Mouse (Mus musculus): ENCODE results near the gene Swi5. TPM values are rescaled to one million over a fixed set of nuclear protein-coding genes. Genes with fewer than 3 reads are reported as not detected.

Swi5 gene
- polyA plus RNA-seq, 1 experiment from 2014 or later, result 397 TPM

DNA sequence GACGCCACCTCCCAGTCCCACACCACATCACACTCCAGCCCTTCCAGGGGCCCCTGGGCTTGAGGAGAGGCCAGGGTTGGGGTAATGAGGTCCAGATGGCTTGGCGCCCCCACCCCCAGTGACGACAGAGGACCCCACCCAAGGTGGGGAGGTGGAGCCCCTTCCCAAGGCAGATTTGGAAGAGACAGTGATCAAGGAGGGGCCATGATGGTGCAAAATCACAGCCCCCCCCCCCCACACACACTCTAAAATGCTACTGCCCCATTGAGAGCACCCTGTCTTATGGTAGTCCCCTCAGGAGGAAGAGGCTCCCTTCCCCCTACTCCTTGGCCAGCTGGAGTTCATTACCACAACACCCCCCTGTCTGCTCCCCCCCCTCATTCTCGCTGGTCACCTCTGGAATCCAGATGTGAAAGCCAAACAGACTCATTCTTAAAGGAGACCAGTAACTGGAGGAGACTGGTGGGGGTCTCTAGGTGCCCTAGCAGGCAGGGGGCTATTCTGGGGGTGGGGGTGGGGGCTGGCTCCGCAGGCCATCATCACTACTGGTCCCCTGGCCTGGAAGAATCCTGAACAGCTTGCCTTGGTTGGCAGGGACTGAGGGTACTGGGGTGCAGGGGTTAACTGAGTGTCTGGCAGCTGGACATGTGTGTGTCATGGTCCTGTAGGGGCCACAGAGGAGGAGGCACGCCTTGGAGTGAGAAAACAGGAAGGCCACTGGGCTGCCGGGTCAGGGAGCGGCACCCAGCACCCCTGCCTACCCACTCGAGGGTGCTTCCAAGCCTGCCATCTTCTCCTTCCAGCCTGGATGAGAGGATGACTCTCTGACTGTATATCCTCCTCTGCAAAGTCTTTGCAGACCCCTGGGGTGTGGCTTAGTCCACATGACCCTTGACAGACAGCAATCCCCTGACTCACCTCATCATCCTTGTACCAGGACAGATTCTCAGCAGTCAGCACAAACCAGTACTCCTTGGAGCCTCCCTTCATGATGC is 32.0 kb upstream of the Swi5 start:
- Histone ChIP-seq H3K9ac (no peak overlapping the region), H3K4me1 (peaks cover 52% of the 10 kb centered on the region), H3K9me3 (no peaks in the 10 kb centered on the region), H3K27me3 (peaks cover 38% of the 10 kb centered on the region), H3K4me3 (replicated peaks) (no peak overlapping the region), H3K27ac (peak overlapping the region; percentile 53; the same call in 1 of the 2 replicates), H3K36me3 (replicated peaks) (no peaks in the 10 kb centered on the region), H3K4me2 (no peak overlapping the region)
- 63% methylated on average over 9 of the region's 9 CpGs for WGBS
- ATAC-seq (ENCODE audit: low FRiP score), result no peak

DNA sequence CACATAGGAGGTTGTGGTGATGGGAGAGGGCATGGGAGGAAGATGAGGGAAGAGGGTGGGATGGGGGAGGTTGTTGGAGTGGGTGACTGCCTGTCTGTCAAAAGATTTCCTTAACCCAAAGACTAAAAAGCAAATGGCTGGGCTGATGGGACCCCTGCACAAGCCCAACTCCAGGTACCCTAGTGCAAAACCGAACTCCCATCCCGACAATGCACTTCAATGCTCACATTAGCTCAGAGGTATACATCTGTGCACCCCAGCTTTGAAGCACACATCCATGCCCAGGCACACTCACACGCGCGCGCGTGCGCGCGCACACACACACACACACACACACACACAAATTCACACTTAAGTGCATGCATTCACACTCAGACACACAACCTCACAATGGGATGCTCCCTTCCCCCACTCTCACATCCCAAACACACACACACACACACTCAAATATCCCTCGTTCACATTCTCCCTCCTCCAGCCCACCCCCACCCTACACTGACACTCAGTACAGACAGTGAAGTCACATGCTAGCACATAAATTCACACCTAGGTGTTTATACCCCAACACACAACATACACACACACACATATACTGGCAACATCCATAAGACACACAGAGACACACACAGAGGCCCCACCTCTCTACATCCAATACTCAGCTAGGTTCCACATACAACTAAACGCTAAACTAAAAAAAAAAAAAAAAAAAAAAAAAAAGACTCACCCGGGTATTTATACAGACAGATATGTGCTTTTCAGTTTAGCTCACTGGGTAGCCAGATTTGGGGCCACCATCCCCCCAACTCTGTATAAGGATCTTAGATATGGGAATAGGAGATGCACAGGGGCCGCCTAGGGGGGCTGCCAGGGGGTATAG is 31.1 kb upstream of the Swi5 start:
- Histone ChIP-seq H3K4me3 (replicated peaks) (peak overlapping the region; percentile 29), H3K27me3 (peaks cover 42% of the 10 kb centered on the region), H3K27ac (peak overlapping the region; percentile 53; the same call in 1 of the 2 replicates), H3K9ac (peak overlapping the region; percentile 45), H3K4me1 (peaks cover 52% of the 10 kb centered on the region), H3K36me3 (replicated peaks) (no peaks in the 10 kb centered on the region), H3K4me2 (peak overlapping the region; percentile 47), H3K9me3 (no peaks in the 10 kb centered on the region)
- 77% methylated on average over 14 of the region's 14 CpGs for WGBS
- ATAC-seq (ENCODE audit: low FRiP score), result no peak

DNA sequence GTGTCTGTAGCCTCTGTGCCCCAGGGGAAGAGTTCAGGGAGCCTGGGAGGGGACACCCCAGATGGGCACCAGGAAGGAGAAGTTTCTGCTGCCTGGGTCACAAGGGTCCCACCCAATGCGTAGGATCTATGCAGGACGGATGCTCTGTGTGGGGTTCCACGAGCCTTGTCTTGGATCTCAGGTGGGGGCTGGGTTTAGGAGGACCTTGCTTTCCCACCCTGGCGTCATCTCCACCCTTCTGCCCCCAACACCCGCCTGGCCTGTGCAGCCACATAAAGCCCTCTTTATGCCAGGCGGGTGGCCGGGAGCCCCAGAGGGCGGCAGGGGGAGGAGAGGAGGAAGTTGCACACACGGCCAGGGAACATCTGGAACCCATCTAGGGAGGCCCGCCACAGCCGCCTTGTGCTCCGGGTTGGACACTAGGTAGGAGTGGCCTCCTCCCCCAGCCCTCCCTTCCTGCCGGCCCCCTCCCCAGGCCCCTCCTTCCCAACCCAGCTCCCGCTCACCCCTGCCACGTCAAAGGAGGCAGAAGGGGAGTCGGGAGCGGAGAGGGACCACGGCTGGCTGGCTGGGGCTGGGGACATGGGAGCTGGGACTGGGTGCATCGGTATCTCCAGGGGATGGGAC is 30.0 kb upstream of the Swi5 start:
- H3K27ac ChIP-seq, result peak overlapping the region; percentile 63; the same call in 1 of the 2 replicates
- H3K9ac ChIP-seq, result peak overlapping the region; percentile 45; the same call in 1 of the 2 replicates
- peaks cover 47% of the 10 kb centered on the region for H3K4me1 ChIP-seq
- peak; percentile 52 for ATAC-seq (ENCODE audit: low FRiP score)
- H3K27me3 ChIP-seq, result peaks cover 46% of the 10 kb centered on the region
- no peaks in the 10 kb centered on the region for H3K9me3 ChIP-seq
- no peaks in the 10 kb centered on the region for H3K36me3 ChIP-seq (replicated peaks)
- H3K4me2 ChIP-seq, result peak overlapping the region; percentile 47
- WGBS, result 10% methylated on average over 19 of the region's 19 CpGs
- peak overlapping the region; percentile 29 for H3K4me3 ChIP-seq (replicated peaks)

DNA sequence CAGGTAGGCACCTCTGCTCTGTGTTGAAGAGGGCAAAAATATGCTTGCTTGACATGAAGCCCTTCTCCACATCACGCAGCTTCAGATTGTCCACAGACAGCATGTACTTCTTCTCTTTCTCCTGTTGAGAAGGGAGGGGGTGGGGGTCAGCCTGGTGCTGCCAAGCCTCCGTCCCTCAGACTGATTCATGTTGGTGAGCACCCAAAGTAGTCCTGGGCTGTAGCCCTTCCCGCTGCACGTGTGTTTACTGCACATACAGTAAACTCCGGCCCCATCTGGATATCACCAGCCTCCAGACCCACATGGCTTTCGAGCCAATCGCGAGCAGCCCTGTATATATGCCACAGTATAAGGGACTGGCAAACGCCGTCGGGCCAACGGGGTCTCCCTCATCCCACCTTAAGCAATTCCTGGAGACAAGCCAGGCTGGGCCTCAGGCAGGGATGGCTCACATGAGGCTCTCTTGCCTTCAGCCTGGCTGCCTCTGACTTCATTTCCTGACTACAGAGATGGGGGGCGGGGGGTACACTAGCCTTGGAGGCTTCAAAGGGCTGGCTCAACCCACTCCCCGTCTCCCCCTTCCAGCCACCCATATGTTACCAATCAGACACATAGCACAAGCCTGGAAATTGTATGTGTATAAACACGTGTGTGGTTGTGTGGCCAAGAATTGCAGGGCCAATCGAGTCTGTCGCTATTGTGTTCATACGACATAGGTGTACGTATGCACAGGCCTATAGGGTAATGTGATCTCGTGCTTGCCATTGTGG is 29.2 kb upstream of the Swi5 start:
- ATAC-seq (ENCODE audit: low FRiP score), result no peak
- peak overlapping the region; percentile 63 for H3K27ac ChIP-seq
- H3K4me3 ChIP-seq (replicated peaks), result no peak overlapping the region
- H3K9ac ChIP-seq, result no peak overlapping the region
- H3K36me3 ChIP-seq (replicated peaks), result no peaks in the 10 kb centered on the region
- H3K9me3 ChIP-seq, result no peaks in the 10 kb centered on the region
- H3K4me2 ChIP-seq, result no peak overlapping the region
- H3K4me1 ChIP-seq, result peaks cover 46% of the 10 kb centered on the region
- H3K27me3 ChIP-seq, result peaks cover 52% of the 10 kb centered on the region
- 82% methylated on average over 20 of the region's 20 CpGs for WGBS

DNA sequence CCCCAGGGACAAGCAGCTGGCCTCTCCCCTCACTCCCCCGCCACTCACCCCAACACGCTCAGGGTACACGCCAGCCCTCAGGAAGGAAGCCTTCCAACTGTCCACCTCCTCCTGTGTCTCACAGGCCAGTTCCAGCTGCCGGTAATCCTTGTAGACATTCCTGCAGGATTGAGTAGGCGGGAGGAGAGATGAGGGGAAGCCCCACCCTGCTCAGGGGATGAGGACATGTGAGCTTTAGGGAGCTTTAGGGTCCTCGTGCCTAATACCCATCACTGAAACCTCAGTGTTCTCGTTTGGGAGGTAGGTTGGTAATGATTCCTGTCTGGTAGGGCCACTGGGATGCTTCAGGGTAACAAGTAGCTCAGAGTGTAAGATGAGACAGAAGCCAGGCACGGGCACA is 27.9 kb upstream of the Swi5 start:
- no peak overlapping the region for H3K4me3 ChIP-seq (replicated peaks)
- H3K4me1 ChIP-seq, result peaks cover 57% of the 10 kb centered on the region
- H3K9ac ChIP-seq, result no peak overlapping the region
- 19% methylated on average over 8 of the region's 8 CpGs for WGBS
- H3K36me3 ChIP-seq (replicated peaks), result no peaks in the 10 kb centered on the region
- no peaks in the 10 kb centered on the region for H3K9me3 ChIP-seq
- ATAC-seq (ENCODE audit: low FRiP score), result no peak
- H3K4me2 ChIP-seq, result no peak overlapping the region
- peaks cover 60% of the 10 kb centered on the region for H3K27me3 ChIP-seq
- H3K27ac ChIP-seq, result 0 out of 2 replicates have a peak overlapping the region, but pooled peaks have one; percentile 25

DNA sequence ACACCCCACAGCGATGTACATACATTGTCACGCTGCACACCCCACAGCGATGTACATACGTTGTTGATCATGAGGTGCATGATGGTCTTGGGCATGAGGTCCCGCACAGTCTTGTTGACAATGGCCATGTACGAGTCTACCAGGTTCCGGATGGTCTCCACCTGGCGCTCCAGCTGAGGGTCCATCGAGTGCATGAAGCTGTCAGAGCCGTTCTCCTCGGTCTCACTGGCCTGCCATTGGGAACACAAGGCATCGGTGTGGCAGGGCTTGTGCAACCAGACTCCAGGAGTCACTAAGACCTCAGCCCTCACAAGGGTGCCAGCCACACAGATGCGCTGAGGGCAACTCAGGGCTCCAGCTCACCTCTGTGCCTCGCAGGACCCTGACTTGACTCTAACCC is 27.0 kb upstream of the Swi5 start:
- Histone ChIP-seq H3K4me2 (no peak overlapping the region), H3K9ac (no peak overlapping the region), H3K9me3 (no peaks in the 10 kb centered on the region), H3K27ac (no peak overlapping the region), H3K27me3 (peaks cover 65% of the 10 kb centered on the region), H3K4me1 (peaks cover 54% of the 10 kb centered on the region), H3K4me3 (replicated peaks) (no peak overlapping the region), H3K36me3 (replicated peaks) (0 out of 2 replicates have a peak, but pooled peaks cover 5% of the 10 kb centered on the region)
- ATAC-seq (ENCODE audit: low FRiP score), result no peak
- 94% methylated on average over 14 of the region's 14 CpGs for WGBS

DNA sequence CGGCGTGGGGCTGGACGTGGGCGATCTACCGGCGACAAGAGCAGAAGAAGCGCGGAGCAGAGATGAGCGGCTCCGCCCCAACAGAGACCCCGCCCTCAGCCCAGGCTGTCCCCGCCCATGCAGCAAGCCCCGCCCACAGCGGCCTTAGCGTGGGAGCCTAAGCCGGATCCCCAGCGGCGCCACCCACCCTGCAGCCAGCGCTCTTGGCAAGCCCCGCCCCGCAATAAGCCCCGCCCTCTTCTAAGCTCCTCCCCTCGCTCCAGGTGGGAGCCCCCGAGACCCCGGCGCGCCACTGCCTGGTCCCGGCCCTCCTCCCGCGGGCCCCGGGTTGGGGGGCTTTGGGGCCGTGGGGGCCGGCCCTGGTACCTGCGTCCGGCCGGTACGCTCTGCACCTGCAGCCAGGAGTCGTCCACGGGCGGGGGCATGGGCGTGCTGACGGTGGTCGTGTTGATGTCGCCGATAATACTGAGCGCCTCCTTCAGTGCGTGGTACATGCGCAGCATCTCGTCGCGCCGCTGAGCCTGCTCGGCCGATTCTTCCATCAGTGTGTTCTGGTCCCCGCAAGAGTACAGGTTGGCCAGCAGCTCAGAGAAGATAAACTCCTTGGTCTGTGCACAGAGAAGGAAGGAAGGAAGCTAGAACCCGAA is 24.6 kb upstream of the Swi5 start:
- Histone ChIP-seq H3K36me3 (replicated peaks) (peaks cover 20% of the 10 kb centered on the region), H3K27ac (no peak overlapping the region), H3K9me3 (no peaks in the 10 kb centered on the region), H3K4me3 (replicated peaks) (peak overlapping the region; percentile 65), H3K4me1 (peaks cover 33% of the 10 kb centered on the region), H3K9ac (peak overlapping the region; percentile 77), H3K27me3 (peaks cover 50% of the 10 kb centered on the region), H3K4me2 (peak overlapping the region; percentile 100)
- peak; percentile 81 for ATAC-seq (ENCODE audit: low FRiP score)
- 1% methylated on average over 56 of the region's 56 CpGs for WGBS

DNA sequence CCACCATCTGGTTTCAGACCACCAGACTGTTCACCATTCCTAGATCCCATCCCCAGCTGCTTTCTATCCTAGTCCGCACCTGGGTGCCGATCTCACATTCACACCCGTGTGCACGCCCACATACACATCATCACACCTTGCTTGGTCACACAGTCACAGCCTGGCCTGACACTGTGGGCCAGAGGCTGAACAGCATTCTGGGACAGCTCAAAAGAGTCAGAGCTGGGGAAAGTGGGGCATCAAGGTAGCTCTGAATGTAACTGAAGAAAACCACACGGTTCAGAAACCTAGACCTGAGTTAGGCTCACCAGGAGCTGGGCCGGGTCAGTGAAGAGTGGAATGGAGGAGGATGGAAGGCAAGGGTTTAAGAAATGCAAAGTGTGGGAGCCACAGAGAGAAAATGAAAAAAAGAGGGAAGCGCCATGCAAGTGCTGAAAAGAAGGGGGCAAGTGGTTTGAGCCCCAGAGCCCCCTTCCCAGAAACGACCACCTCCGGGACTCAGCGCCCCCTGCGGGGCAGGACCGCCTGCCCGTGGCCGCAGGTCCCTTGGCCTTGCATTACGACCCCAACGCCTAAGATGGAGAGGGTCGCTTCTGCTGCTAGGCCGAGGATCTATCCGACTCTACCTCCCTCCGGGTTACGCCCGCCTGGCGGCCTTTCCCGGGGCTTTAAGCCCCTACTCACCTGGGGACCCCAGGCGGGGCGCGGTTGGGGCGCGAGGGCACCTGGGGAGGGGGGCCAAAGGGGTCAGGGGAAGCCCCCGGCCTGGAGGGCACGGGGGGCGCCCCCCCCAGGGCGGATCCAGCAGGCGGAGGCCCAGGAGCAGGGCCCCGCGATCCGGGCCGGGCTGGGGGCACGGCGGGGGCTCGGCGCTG is 23.8 kb upstream of the Swi5 start:
- peaks cover 27% of the 10 kb centered on the region for H3K4me1 ChIP-seq
- no peaks in the 10 kb centered on the region for H3K9me3 ChIP-seq
- no peak overlapping the region for H3K27ac ChIP-seq
- peak overlapping the region; percentile 77 for H3K9ac ChIP-seq
- WGBS, result 9% methylated on average over 41 of the region's 42 CpGs
- peak overlapping the region; percentile 65 for H3K4me3 ChIP-seq (replicated peaks)
- ATAC-seq (ENCODE audit: low FRiP score), result peak; percentile 47; the same call in 1 of the 2 replicates
- H3K36me3 ChIP-seq (replicated peaks), result peaks cover 28% of the 10 kb centered on the region
- H3K27me3 ChIP-seq, result peaks cover 42% of the 10 kb centered on the region
- peak overlapping the region; percentile 100 for H3K4me2 ChIP-seq

DNA sequence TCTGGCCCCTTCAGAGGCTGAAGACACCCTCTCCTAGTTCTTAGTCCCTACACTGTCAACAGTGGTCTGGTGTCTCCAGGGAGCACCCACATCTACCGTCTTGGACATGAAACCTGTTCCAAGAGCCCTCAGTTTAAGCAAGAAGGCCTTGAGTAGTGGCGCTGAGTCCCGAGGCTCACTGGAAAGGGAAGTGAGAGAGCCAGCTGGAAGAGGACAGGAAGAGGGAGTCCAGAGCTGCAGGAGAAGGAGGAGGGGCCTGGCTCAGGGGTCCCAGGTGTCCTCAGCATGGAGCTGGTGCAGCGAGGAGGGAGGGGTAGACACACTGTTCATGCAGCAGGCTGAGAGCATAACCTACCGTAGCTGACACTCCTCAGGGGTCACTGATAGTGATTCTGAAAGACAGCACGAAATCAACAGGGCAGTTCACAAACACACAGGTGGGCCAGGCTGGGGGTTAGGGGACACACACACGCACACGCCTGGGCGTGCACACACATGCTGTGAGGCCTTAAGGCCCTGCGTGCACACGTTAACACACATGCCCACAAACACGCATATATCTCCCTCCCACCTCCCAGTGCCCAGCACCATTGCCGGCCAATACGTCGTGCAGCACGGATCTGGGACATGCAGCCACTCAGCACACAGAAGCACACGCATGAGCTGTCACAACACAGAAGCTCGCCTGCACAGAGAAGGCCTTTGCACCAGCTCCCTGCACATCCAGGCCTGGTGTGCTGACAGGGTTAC is 22.4 kb upstream of the Swi5 start:
- H3K9me3 ChIP-seq, result no peaks in the 10 kb centered on the region
- no peak overlapping the region for H3K9ac ChIP-seq
- H3K27me3 ChIP-seq, result peaks cover 31% of the 10 kb centered on the region
- H3K4me1 ChIP-seq, result peaks cover 21% of the 10 kb centered on the region
- no peak overlapping the region for H3K4me2 ChIP-seq
- ATAC-seq (ENCODE audit: low FRiP score), result no peak
- no peak overlapping the region for H3K27ac ChIP-seq
- 91% methylated on average over 18 of the region's 18 CpGs for WGBS
- peaks cover 42% of the 10 kb centered on the region for H3K36me3 ChIP-seq (replicated peaks)
- no peak overlapping the region for H3K4me3 ChIP-seq (replicated peaks)

Measured in forebrain, embryonic 12.5 days (tissue).